Mouse (Mus musculus): Measurements from ENCODE around the gene 4931440F15Rik.

GRCm38 (mm10) chr11:29839781-29840180 lies 14.3 kb upstream of the 4931440F15Rik start:
- TF ChIP-seq ZKSCAN1 (IDR thresholded peaks at IDR 0.05; ENCODE audit: low read depth, low read length), result no peak
- peak in 1 of 2 experiments; percentile 13; a peak in 1 of 4 replicates for TF ChIP-seq EP300 (IDR thresholded peaks at IDR 0.05; ENCODE audit: low read depth in 1 of 2, low read length in 2 of 2)
- TF ChIP-seq CTCF (IDR thresholded peaks at IDR 0.05 in 2 of 3, conservative IDR thresholded peaks at IDR 0.05 in 1 of 3; ENCODE audit: control insufficient read depth in 1 of 3, insufficient read depth in 1 of 3, low read depth in 2 of 3, low read length in 3 of 3, poor library complexity in 1 of 3, severe bottlenecking in 1 of 3), result no peak
- no peak for TF ChIP-seq MAX (IDR thresholded peaks at IDR 0.05; ENCODE audit: low read length)
- TF ChIP-seq ZC3H11A (IDR thresholded peaks at IDR 0.05; ENCODE audit: low read depth, low read length), result no peak
- TF ChIP-seq NELFE (IDR thresholded peaks at IDR 0.05; ENCODE audit: low read depth, low read length), result no peak
- no peak for TF ChIP-seq POLR2A (IDR thresholded peaks at IDR 0.05; ENCODE audit: control insufficient read depth in 1 of 2, insufficient read depth in 1 of 2, low read depth in 1 of 2, low read length in 2 of 2, poor library complexity in 1 of 2)
- TF ChIP-seq TAL1 (IDR thresholded peaks at IDR 0.05; ENCODE audit: low read length), result no peak
- TF ChIP-seq E2F4 (IDR thresholded peaks at IDR 0.05; ENCODE audit: borderline replicate concordance, low read depth, low read length), result no peak
- TF ChIP-seq GATA1 (IDR thresholded peaks at IDR 0.05; ENCODE audit: low read depth, low read length), result no peak
- TF ChIP-seq ETS1 (IDR thresholded peaks at IDR 0.05; ENCODE audit: low read depth, low read length), result no peak
- TF ChIP-seq SIN3A (IDR thresholded peaks at IDR 0.05; ENCODE audit: low read length), result no peak
- TF ChIP-seq TCF12 (IDR thresholded peaks at IDR 0.05; ENCODE audit: low read depth, low read length), result no peak
